Mouse (Mus musculus) kidney, adult 2 months (tissue): Measurements from ENCODE around the gene Olah.

Experiments used
- CTCF ChIP-seq: fragments of 200-500 bp; conservative IDR thresholded peaks from 2 replicates; pipeline ENCODE4 v1.5.1; 2011; ENCODE audit warnings: low read depth, mild to moderate bottlenecking, control low read depth, low read length, moderate library complexity, mixed read lengths; ENCODE audit not compliant: insufficient read depth, insufficient read length
- POLR2A ChIP-seq: fragments of 200-500 bp; IDR thresholded peaks from one replicate; pipeline ENCODE4 v1.6.1; 2011; ENCODE audit warnings: low read depth, low read length, control low read depth

GRCm38 (mm10) chr2:3292170-3292569 lies 104.8 kb downstream of the Olah start:
- TF ChIP-seq CTCF, result no peak
- TF ChIP-seq POLR2A, result no peak
